Mouse (Mus musculus): ENCODE data around the gene Dnajb12.

The Dnajb12 gene

DNA sequence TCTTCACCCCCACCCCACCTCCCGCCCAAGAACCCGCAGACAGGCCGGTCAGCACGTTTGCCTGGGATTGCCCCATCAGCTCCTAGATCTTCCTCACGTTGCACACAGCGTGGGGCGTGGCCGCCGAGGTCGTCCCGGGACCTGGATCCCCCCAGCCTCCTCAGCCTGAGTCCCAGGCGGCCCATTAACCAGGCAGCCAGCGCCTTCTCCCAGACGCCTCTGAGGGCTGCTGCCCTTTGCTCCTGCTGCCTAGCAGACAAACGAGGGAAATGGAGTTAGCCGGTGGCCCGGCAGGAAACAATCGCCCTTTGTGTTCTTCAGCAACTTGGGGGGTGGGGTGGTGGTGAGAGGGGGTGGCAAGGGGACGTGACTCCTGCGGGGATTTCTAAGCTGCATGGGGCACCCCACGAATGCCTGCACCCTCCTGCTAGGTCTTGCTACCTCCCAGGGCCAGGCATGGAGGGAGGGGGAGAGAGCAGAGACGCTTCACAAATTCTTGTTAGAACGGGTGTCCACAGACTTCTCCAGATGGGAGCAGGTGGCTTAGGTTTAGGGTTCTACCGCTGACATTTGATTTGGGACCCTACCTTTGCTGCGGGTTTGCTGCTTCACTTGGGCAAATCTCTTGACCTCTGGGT lies 32.3 kb downstream of the Dnajb12 start:
- in situ Hi-C loops (cut with MboI, MseI): loop anchor here (25.0 kb wide), 2 partner anchors 476 to 826 kb away; partner anchors contain the start of gene Gm17455 (in 1 of the 2)

GRCm38 (mm10) chr10:59915196-59915962 lies 36.0 kb downstream of the Dnajb12 start:
- in situ Hi-C loops (cut with MboI, MseI): loop anchor here (25.0 kb wide), 2 partner anchors 472 to 822 kb away; partner anchors contain the start of gene Gm17455 (in 1 of the 2)

DNA sequence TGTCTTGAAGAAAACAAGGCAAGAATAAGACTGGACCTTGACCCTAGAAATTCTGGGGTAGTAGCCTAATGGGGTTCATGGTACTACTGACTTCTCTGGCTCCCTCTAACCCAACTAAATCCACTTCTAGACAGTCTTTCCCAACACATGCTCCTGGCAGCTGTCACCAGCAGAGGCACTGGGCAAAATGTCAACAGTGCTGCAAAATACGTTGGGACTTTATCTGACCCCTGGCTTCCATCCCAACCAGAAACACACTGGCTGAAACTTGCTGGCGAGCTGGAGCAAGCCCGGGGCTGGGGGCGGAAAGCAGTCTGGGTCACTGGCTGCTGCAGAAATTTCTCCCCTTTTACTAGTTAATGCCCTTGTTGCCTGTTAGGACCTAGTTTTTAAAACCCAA lies 36.8 kb downstream of the Dnajb12 start:
- in situ Hi-C loops (cut with MboI, MseI): loop anchor here (25.0 kb wide), 2 partner anchors 471 to 821 kb away; partner anchors contain the start of gene Gm17455 (in 1 of the 2)

DNA sequence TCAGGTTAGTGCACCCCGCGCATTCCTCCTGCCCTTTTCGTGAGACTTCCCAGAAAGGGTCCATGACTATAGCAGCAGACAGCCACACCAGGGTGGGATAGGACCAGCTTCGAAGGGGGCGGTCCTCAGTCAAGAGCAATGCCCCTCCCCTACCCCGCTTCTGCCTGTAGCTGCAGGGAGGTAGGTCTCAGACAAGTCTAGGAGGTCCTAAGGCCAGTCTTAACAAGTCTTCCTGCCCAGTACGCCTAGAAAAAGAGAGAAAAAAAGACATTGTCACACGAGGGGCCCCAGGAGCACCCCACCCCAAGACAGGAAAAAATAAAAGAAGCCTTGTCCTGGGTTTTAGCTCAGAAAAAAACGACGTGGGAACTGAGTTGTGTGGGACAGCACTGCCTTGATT lies 37.3 kb downstream of the Dnajb12 start:
- in situ Hi-C loops (cut with MboI, MseI): loop anchor here (25.0 kb wide), 2 partner anchors 471 to 821 kb away; partner anchors contain the start of gene Gm17455 (in 1 of the 2)

DNA sequence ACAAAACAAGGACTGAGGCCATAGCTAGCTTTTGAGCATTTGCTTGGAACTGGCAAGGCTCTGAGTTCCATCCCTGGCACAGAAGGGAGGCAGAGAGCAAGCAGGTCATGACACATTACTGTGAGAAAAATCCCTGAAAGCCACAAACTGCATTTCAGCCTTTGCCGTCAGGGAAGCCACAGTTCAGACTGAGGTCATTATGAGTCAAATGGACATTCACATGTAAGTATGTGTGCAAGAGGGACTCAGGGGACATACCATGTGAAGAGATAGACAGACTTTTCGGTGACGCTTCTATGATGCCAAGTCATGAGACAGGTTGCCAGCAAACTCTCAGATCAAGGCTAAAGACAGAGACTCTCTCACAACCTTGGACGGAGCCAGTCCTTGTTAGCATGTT lies 38.8 kb downstream of the Dnajb12 start:
- in situ Hi-C loops (cut with MboI, MseI): loop anchor here (25.0 kb wide), 2 partner anchors 469 to 819 kb away; partner anchors contain the start of gene Gm17455 (in 1 of the 2)

GRCm38 (mm10) chr10:59919494-59920181 lies 40.3 kb downstream of the Dnajb12 start:
- in situ Hi-C loops (cut with MboI, MseI): loop anchor here (25.0 kb wide), 2 partner anchors 468 to 818 kb away; partner anchors contain the start of gene Gm17455 (in 1 of the 2)

- in situ Hi-C loops (cut with MboI, MseI): loop anchor here (25.0 kb wide), 2 partner anchors 467 to 817 kb away; partner anchors contain the start of gene Gm17455 (in 1 of the 2)
Measured at GRCm38 (mm10) chr10:59920485-59920809, 41.1 kb downstream of the Dnajb12 start.

DNA sequence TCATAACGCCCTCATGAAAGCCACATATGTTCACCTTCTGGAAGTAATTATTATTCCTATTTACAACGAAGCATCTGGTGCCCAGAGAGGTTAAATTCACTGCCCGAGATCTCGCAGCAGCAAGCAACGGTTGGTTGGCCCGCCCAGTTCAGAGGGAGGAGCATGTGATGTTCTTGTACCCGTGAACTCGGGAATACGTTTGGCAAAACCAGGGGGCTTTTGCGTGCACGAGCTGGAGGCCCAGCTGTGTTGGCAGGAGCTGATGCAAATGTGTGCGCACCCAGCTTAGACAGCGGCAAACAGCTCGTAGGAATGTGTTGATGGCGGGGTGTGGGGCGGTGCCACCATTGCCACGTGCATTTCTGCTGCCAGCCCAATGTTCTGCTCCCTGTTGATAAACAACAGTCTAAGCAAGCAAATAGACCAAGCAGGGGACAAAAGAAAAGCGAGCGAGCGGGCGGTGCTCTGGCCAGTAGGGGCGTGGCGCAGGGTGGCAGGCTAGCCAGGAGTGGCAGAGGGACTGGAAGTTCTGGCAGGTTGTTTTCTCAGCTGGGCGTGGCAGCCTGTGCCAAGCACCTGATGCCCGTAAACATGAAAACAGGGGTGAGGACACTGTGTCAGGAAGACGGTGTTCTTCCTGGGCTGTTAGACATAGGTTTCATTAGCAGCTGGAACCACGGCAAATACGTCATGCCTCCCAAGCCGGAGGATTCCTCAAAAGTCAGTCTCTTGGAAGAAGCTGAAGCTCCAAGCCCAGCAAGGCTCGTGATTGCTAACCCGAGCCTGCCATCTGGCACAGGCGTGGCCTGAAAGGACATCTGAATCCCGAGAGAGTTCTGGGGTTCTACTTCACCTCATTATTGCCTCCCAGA lies 41.7 kb downstream of the Dnajb12 start:
- in situ Hi-C loops (cut with MboI, MseI): loop anchor here (25.0 kb wide), 2 partner anchors 466 to 816 kb away; partner anchors contain the start of gene Gm17455 (in 1 of the 2)

DNA sequence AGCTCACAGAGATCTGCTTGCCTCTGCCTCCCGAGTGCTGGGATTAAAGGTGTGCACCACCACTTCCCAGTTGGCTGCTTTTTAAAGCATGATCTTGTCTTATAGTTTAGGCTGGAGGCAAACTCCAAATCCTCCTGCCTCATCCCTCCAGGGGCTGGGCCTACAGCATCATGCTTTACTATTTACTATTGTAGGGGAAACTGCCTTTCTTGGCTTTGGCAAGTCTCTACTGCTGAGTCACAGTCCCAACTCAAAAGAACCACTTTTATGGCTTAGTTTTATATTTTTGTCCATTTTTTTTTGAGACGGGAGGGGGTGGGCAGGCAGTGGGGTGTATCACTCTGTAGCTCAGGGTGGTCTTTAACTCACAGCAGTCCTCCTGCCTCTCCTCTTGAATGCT lies 44.1 kb downstream of the Dnajb12 start:
- in situ Hi-C loops (cut with MboI, MseI): loop anchor here (25.0 kb wide), 2 partner anchors 464 to 814 kb away; partner anchors contain the start of gene Gm17455 (in 1 of the 2)

DNA sequence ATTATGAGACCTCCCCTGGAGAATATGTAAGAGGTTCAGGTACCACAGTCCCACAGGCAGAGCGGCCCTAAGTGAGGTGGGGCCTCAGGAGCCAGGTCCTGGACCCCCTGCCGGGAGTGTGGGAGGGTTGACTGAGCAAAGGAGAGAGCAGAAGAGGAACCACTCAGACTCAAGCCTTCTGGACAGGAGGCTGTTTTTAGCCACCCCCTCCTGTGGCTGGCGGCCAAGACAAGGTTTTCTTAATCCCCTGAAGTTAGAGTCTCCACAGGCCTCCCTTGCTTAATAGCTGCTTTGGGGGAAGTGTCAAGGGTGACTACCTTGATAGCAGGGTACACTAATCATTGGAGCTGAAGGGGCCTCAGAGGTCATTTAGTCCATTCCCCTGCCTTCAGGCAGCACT lies 44.9 kb downstream of the Dnajb12 start:
- in situ Hi-C loops (cut with MboI, MseI): loop anchor here (25.0 kb wide), 2 partner anchors 463 to 813 kb away; partner anchors contain the start of gene Gm17455 (in 1 of the 2)

DNA sequence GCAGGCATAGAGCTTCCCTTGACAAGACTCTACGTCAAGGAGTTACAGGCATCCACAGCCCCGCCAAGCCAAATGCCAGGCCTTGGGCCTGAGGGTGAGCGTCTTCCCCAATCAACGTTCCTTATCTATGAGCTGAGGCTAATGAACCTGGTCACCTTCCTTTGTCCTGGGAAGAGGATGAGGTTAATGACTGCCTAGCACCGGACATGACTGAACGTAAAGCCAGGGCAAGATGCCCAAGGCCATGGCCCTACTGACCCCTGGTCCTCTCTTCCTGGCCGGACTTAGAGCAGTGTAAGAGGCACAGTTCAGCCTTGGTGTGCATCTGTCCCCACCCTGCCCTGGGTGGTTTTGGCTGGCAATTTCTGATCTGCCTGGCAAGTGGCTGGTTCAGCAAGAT lies 49.8 kb downstream of the Dnajb12 start:
- in situ Hi-C loops (cut with MboI, MseI): no loop called here

- in situ Hi-C loops (cut with MboI, MseI): no loop called here
Measured at GRCm38 (mm10) chr10:59930996-59931395, 51.6 kb downstream of the Dnajb12 start.

- in situ Hi-C loops (cut with MboI, MseI): no loop called here
Measured at GRCm38 (mm10) chr10:59932521-59932920, 53.2 kb downstream of the Dnajb12 start.

DNA sequence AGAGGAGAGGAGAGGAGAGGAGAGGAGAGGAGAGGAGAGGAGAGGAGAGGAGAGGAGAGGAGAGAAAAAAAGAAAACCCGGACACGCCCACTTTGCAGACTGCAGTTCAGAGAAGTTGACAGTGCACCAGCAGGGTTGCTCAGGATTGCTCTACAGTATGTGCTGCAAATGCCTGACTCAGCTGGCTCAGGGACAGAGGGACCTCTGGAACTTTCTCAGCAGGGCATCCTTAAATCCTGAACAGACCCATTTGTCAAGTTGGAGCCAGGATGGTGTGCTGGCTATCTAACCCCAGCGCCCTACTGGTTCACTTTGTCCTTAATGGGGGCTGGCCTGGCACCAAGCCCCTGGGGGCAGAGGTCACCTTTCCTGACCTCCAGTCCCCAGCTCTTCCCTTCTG lies 54.7 kb downstream of the Dnajb12 start:
- in situ Hi-C loops (cut with MboI, MseI): no loop called here

DNA sequence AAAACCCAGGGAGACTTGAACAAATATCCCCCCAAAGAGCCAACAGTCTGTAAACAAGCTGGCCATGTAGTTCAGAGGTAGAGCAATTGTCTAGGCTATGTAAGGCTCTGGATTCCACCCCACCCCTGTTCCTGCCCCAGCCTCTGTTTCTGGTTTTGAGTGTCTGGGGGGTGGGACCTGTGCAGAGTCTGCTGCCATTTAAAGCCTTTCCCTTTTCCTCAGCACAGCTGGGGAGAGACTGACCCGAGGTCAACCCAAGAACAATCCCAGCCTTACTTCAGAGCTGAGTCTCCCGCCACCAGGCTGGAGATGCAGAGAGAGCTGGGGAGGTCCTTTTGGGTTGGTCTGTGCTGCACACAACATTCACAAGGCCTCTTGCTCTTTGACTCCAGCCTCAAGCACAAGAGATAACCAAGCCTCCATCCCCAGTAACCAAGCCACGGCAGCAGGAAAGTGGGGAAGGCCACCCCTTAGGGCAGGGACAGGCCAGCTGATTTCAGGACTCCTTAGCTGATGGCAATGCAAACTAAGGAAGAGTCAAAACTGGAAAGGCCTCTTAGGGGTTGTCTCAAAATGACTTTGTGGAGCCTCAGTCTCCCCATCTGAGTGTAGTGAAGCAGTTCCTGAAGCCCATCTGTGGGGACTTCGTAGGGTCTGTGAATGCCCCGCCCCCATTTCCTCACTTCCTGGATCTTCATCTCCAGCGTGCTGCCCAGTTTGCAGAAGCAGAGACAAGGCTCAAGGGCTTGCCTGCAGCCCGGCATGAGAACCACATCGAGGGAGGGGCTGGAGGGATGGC lies 56.9 kb downstream of the Dnajb12 start:
- in situ Hi-C loops (cut with MboI, MseI): no loop called here

- in situ Hi-C loops (cut with MboI, MseI): no loop called here
Measured at GRCm38 (mm10) chr10:59938662-59939061, 59.3 kb downstream of the Dnajb12 start.

- in situ Hi-C loops (cut with MboI, MseI): no loop called here
Measured at GRCm38 (mm10) chr10:59939081-59939480, 59.7 kb downstream of the Dnajb12 start.

DNA sequence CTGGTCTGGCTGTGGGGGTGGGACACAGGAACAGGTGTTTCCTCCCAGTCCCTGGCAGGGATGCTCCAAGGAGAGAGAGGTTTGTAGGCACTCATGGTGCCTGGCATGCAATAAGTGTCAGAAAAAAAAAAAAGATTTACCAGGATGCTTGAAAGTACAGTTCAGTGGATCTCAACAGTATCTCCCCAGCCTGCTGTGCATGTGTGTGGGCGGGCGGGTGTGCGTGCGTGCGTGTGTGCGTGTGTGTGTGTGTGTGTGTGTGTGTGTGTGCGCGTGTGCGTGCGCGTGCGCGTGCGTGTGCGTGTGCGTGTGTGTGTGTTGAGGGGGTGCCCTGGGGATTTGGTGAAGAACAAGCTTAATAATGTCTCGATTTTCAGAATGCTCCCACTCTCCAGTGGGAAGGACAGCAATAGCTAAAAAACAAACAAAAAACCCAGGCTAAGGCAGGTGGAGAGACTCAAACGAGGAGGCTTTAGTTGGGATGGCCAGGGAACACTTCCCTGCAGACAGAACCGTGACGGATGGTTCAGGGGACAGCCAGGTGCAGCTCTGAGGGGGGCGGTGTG lies 63.0 kb downstream of the Dnajb12 start:
- in situ Hi-C loops (cut with MboI, MseI): no loop called here

- in situ Hi-C loops (cut with MboI, MseI): no loop called here
Measured at GRCm38 (mm10) chr10:59942847-59943420, 63.6 kb downstream of the Dnajb12 start.

Data from T-helper 17 cell (primary cell).